Mouse (Mus musculus): ENCODE measurements around the gene Epb41l1. TPM values are rescaled to one million over a fixed set of nuclear protein-coding genes. Genes with fewer than 3 reads are reported as not detected.

Gene Epb41l1
- polyA plus RNA-seq, 1 experiment, result 38.1 TPM

- no peaks in the 10 kb centered on the region for H3K27me3 ChIP-seq (replicated peaks; ENCODE audit: control insufficient read depth, insufficient read depth, low read length)
- 72% methylated on average over 4 of the region's 4 CpGs for WGBS
These were observed 3.0 kb downstream of the Epb41l1 start for GRCm38 (mm10) chr2:156423672-156424071.

GRCm38 (mm10) chr2:156425618-156426017 is 4.9 kb downstream of the Epb41l1 start:
- Histone ChIP-seq H3K4me3 (ENCODE audit: insufficient read depth, low read depth, low read length) (no peak overlapping the region), H3K4me1 (ENCODE audit: control insufficient read depth, insufficient read depth, low read length) (peaks cover 7% of the 10 kb centered on the region; the same call in 1 of the 2 replicates), H3K27me3 (replicated peaks; ENCODE audit: control insufficient read depth, insufficient read depth, low read length) (no peaks in the 10 kb centered on the region), H3K27ac (ENCODE audit: insufficient read depth, low read depth, low read length) (no peak overlapping the region), H3K36me3 (ENCODE audit: control insufficient read depth, insufficient read depth, low read length) (no peaks in the 10 kb centered on the region)
- TF ChIP-seq CTCF (conservative IDR thresholded peaks at IDR 0.05; ENCODE audit: insufficient read depth, insufficient read length, low read depth, low read length), result no peak
- no peak for TF ChIP-seq POLR2A (IDR thresholded peaks at IDR 0.05; ENCODE audit: low read depth, low read length)
- WGBS, result 55% methylated on average over 2 of the region's 2 CpGs
- DNase-seq, result no peak

More at GRCm38 (mm10) chr2:156423672-156424071, 3.0 kb downstream of the Epb41l1 start:
- Histone ChIP-seq H3K27ac (ENCODE audit: insufficient read depth, low read depth, low read length) (no peak overlapping the region), H3K36me3 (ENCODE audit: control insufficient read depth, insufficient read depth, low read length) (no peaks in the 10 kb centered on the region), H3K4me1 (ENCODE audit: control insufficient read depth, insufficient read depth, low read length) (0 out of 2 replicates have a peak, but pooled peaks cover 2% of the 10 kb centered on the region), H3K4me3 (ENCODE audit: insufficient read depth, low read depth, low read length) (no peak overlapping the region)
- no peak for TF ChIP-seq POLR2A (IDR thresholded peaks at IDR 0.05; ENCODE audit: low read depth, low read length)
- TF ChIP-seq CTCF (conservative IDR thresholded peaks at IDR 0.05; ENCODE audit: insufficient read depth, insufficient read length, low read depth, low read length), result no peak
- DNase-seq, result no peak

- no peak for TF ChIP-seq CTCF (conservative IDR thresholded peaks at IDR 0.05; ENCODE audit: insufficient read depth, insufficient read length, low read depth, low read length)
- no peak for TF ChIP-seq POLR2A (IDR thresholded peaks at IDR 0.05; ENCODE audit: low read depth, low read length)
- Histone ChIP-seq H3K27ac (ENCODE audit: insufficient read depth, low read depth, low read length) (no peak overlapping the region), H3K27me3 (replicated peaks; ENCODE audit: control insufficient read depth, insufficient read depth, low read length) (no peaks in the 10 kb centered on the region), H3K4me3 (ENCODE audit: insufficient read depth, low read depth, low read length) (no peak overlapping the region), H3K4me1 (ENCODE audit: control insufficient read depth, insufficient read depth, low read length) (peaks cover 7% of the 10 kb centered on the region; the same call in 1 of the 2 replicates), H3K36me3 (ENCODE audit: control insufficient read depth, insufficient read depth, low read length) (no peaks in the 10 kb centered on the region)
- WGBS, result 73% methylated on average over 4 of the region's 4 CpGs
- no peak for DNase-seq
These were observed 5.4 kb downstream of the Epb41l1 start for GRCm38 (mm10) chr2:156426151-156426550.

GRCm38 (mm10) chr2:156429836-156430235 is 9.1 kb downstream of the Epb41l1 start:
- Histone ChIP-seq H3K27me3 (replicated peaks; ENCODE audit: control insufficient read depth, insufficient read depth, low read length) (no peaks in the 10 kb centered on the region), H3K27ac (ENCODE audit: insufficient read depth, low read depth, low read length) (peak overlapping the region; percentile 70), H3K36me3 (ENCODE audit: control insufficient read depth, insufficient read depth, low read length) (no peaks in the 10 kb centered on the region), H3K4me3 (ENCODE audit: insufficient read depth, low read depth, low read length) (no peak overlapping the region), H3K4me1 (ENCODE audit: control insufficient read depth, insufficient read depth, low read length) (peaks cover 30% of the 10 kb centered on the region)
- no peak for TF ChIP-seq CTCF (conservative IDR thresholded peaks at IDR 0.05; ENCODE audit: insufficient read depth, insufficient read length, low read depth, low read length)
- TF ChIP-seq POLR2A (IDR thresholded peaks at IDR 0.05; ENCODE audit: low read depth, low read length), result no peak
- WGBS, result 39% methylated on average over 10 of the region's 10 CpGs
- peak; percentile 66 for DNase-seq

- no peaks in the 10 kb centered on the region for H3K36me3 ChIP-seq (ENCODE audit: control insufficient read depth, insufficient read depth, low read length)
- DNase-seq, result no peak
- WGBS, result 7% methylated on average over 4 of the region's 4 CpGs
- peak overlapping the region; percentile 70 for H3K27ac ChIP-seq (ENCODE audit: insufficient read depth, low read depth, low read length)
- H3K27me3 ChIP-seq (replicated peaks; ENCODE audit: control insufficient read depth, insufficient read depth, low read length), result no peaks in the 10 kb centered on the region
- H3K4me3 ChIP-seq (ENCODE audit: insufficient read depth, low read depth, low read length), result no peak overlapping the region
- no peak for TF ChIP-seq POLR2A (IDR thresholded peaks at IDR 0.05; ENCODE audit: low read depth, low read length)
- TF ChIP-seq CTCF (conservative IDR thresholded peaks at IDR 0.05; ENCODE audit: insufficient read depth, insufficient read length, low read depth, low read length), result no peak
- peaks cover 35% of the 10 kb centered on the region for H3K4me1 ChIP-seq (ENCODE audit: control insufficient read depth, insufficient read depth, low read length)
These were observed 9.6 kb downstream of the Epb41l1 start for GRCm38 (mm10) chr2:156430326-156430725.

- Histone ChIP-seq H3K27ac (ENCODE audit: insufficient read depth, low read depth, low read length) (peak overlapping the region; percentile 99), H3K36me3 (ENCODE audit: control insufficient read depth, insufficient read depth, low read length) (no peaks in the 10 kb centered on the region), H3K27me3 (replicated peaks; ENCODE audit: control insufficient read depth, insufficient read depth, low read length) (no peaks in the 10 kb centered on the region), H3K4me3 (ENCODE audit: insufficient read depth, low read depth, low read length) (no peak overlapping the region), H3K4me1 (ENCODE audit: control insufficient read depth, insufficient read depth, low read length) (peaks cover 38% of the 10 kb centered on the region)
- DNase-seq, result no peak
- TF ChIP-seq CTCF (conservative IDR thresholded peaks at IDR 0.05; ENCODE audit: insufficient read depth, insufficient read length, low read depth, low read length) (no peak), POLR2A (IDR thresholded peaks at IDR 0.05; ENCODE audit: low read depth, low read length) (no peak)
- WGBS, result 59% methylated on average over 6 of the region's 6 CpGs
These were observed 10.7 kb downstream of the Epb41l1 start for GRCm38 (mm10) chr2:156431409-156431808.

- Histone ChIP-seq H3K4me1 (ENCODE audit: control insufficient read depth, insufficient read depth, low read length) (peaks cover 41% of the 10 kb centered on the region), H3K27ac (ENCODE audit: insufficient read depth, low read depth, low read length) (peak overlapping the region; percentile 99), H3K27me3 (replicated peaks; ENCODE audit: control insufficient read depth, insufficient read depth, low read length) (no peaks in the 10 kb centered on the region), H3K36me3 (ENCODE audit: control insufficient read depth, insufficient read depth, low read length) (no peaks in the 10 kb centered on the region), H3K4me3 (ENCODE audit: insufficient read depth, low read depth, low read length) (peak overlapping the region; percentile 7; the same call in 1 of the 2 replicates)
- no peak for TF ChIP-seq CTCF (conservative IDR thresholded peaks at IDR 0.05; ENCODE audit: insufficient read depth, insufficient read length, low read depth, low read length)
- WGBS, result 60% methylated on average over 3 of the region's 3 CpGs
- no peak for DNase-seq
These were observed 11.4 kb downstream of the Epb41l1 start for GRCm38 (mm10) chr2:156432086-156432485.
